Mouse (Mus musculus) midbrain, embryonic 10.5 days (tissue): ENCODE measurements around the gene Pigr. TPM values are rescaled to one million over a fixed set of nuclear protein-coding genes. Genes with fewer than 3 reads are reported as not detected.

Experiments used
- DNase-seq: peaks from one replicate; pipeline ENCODE4 v3.0.0-alpha.2; 2017; ENCODE audit warnings: low spot score
- H3K27ac ChIP-seq: fragments of 300-500 bp; sonication (generic); replicated peaks from 2 replicates; pipeline ENCODE4 v1.5.1; 2016; ENCODE audit warnings: mild to moderate bottlenecking
- H3K27me3 ChIP-seq: fragments of 300-500 bp; sonication (generic); 2 replicates; pipeline ENCODE4 v1.6.1; 2016; ENCODE audit warnings: low read depth, mild to moderate bottlenecking; ENCODE audit not compliant: poor library complexity, severe bottlenecking
- H3K36me3 ChIP-seq: fragments of 300-500 bp; sonication (generic); 2 replicates; pipeline ENCODE4 v1.6.1; 2016; ENCODE audit warnings: mild to moderate bottlenecking, moderate library complexity
- H3K4me1 ChIP-seq: fragments of 300-500 bp; sonication (generic); 2 replicates; pipeline ENCODE4 v1.6.1; 2016
- H3K4me3 ChIP-seq: fragments of 300-500 bp; sonication (generic); 2 replicates; pipeline ENCODE4 v1.5.1; 2016; ENCODE audit warnings: mild to moderate bottlenecking, moderate library complexity
- H3K9me3 ChIP-seq: fragments of 300-500 bp; sonication (generic); replicated peaks from 2 replicates; pipeline ENCODE4 v1.6.1; 2016; ENCODE audit warnings: mild to moderate bottlenecking
- WGBS: fragments of 180-500 bp; shearing (Covaris S2); methylation state at CpG from one replicate; pipeline ENCODE4 v1.1.7; 2016; 5-methylcytosine and 5-hydroxymethylcytosine counted together
- polyA plus RNA-seq: library from polyadenylated mRNA; unstranded; fragments of >200 nt; fragmentation: Nextera tagmentation; extraction: Ambion mirVana; gene quantifications from 2 replicates; pipeline ENCODE4 v1.2.1, GENCODE M21; 2016

Pigr gene
- polyA plus RNA-seq, 1 experiment from 2014 or later: not detected

GRCm38 (mm10) chr1:130804279-130804678 lies 22.2 kb upstream of the Pigr start:
- H3K36me3 ChIP-seq: no peaks in the 10 kb centered on the region
- no peaks in the 10 kb centered on the region for H3K9me3 ChIP-seq
- DNase-seq: no peak
- H3K4me3 ChIP-seq: no peak overlapping the region
- no peaks in the 10 kb centered on the region for H3K4me1 ChIP-seq
- no peak overlapping the region for H3K27ac ChIP-seq
- H3K27me3 ChIP-seq: no peaks in the 10 kb centered on the region
- 73% methylated on average over 6 of the region's 6 CpGs for WGBS

- Histone ChIP-seq H3K27me3 (no peaks in the 10 kb centered on the region), H3K4me1 (peaks cover 6% of the 10 kb centered on the region; the same call in 1 of the 2 replicates), H3K4me3 (no peak overlapping the region), H3K9me3 (no peaks in the 10 kb centered on the region), H3K36me3 (no peaks in the 10 kb centered on the region), H3K27ac (no peak overlapping the region)
- 83% methylated on average over 3 of the region's 3 CpGs for WGBS
- DNase-seq: peak; percentile 7
Observed at GRCm38 (mm10) chr1:130810906-130811305, 15.6 kb upstream of the Pigr start.

GRCm38 (mm10) chr1:130811316-130811715 lies 15.2 kb upstream of the Pigr start:
- H3K4me1 ChIP-seq: peaks cover 6% of the 10 kb centered on the region; the same call in 1 of the 2 replicates
- no peaks in the 10 kb centered on the region for H3K27me3 ChIP-seq
- H3K9me3 ChIP-seq: no peaks in the 10 kb centered on the region
- H3K36me3 ChIP-seq: no peaks in the 10 kb centered on the region
- DNase-seq: peak; percentile 9
- WGBS: 81% methylated on average over 17 of the region's 17 CpGs
- no peak overlapping the region for H3K4me3 ChIP-seq
- no peak overlapping the region for H3K27ac ChIP-seq

GRCm38 (mm10) chr1:130819737-130820136 lies 6.7 kb upstream of the Pigr start:
- Histone ChIP-seq H3K36me3 (no peaks in the 10 kb centered on the region), H3K27ac (no peak overlapping the region), H3K9me3 (no peaks in the 10 kb centered on the region), H3K4me1 (no peaks in the 10 kb centered on the region), H3K27me3 (no peaks in the 10 kb centered on the region), H3K4me3 (no peak overlapping the region)
- DNase-seq: no peak
- 73% methylated on average over 1 of the region's 1 CpGs for WGBS

- H3K27ac ChIP-seq: no peak overlapping the region
- H3K4me1 ChIP-seq: no peaks in the 10 kb centered on the region
- H3K4me3 ChIP-seq: no peak overlapping the region
- DNase-seq: no peak
- H3K9me3 ChIP-seq: no peaks in the 10 kb centered on the region
- H3K27me3 ChIP-seq: no peaks in the 10 kb centered on the region
- 84% methylated on average over 7 of the region's 7 CpGs for WGBS
- H3K36me3 ChIP-seq: no peaks in the 10 kb centered on the region
Observed at GRCm38 (mm10) chr1:130820316-130821148, 6.0 kb upstream of the Pigr start.

GRCm38 (mm10) chr1:130821149-130821471 lies 5.4 kb upstream of the Pigr start:
- Histone ChIP-seq H3K4me3 (no peak overlapping the region), H3K27me3 (no peaks in the 10 kb centered on the region), H3K27ac (no peak overlapping the region), H3K4me1 (no peaks in the 10 kb centered on the region), H3K9me3 (no peaks in the 10 kb centered on the region), H3K36me3 (no peaks in the 10 kb centered on the region)
- DNase-seq: no peak
- 92% methylated on average over 2 of the region's 2 CpGs for WGBS

GRCm38 (mm10) chr1:130821911-130822625 lies 4.4 kb upstream of the Pigr start:
- 90% methylated on average over 9 of the region's 9 CpGs for WGBS
- Histone ChIP-seq H3K4me3 (no peak overlapping the region), H3K36me3 (no peaks in the 10 kb centered on the region), H3K4me1 (no peaks in the 10 kb centered on the region), H3K27ac (no peak overlapping the region), H3K27me3 (no peaks in the 10 kb centered on the region), H3K9me3 (no peaks in the 10 kb centered on the region)
- DNase-seq: no peak

GRCm38 (mm10) chr1:130828656-130829055 lies 2.2 kb downstream of the Pigr start:
- DNase-seq: no peak
- H3K9me3 ChIP-seq: no peaks in the 10 kb centered on the region
- WGBS: 86% methylated on average over 4 of the region's 4 CpGs
- H3K4me1 ChIP-seq: no peaks in the 10 kb centered on the region
- H3K36me3 ChIP-seq: no peaks in the 10 kb centered on the region
- no peaks in the 10 kb centered on the region for H3K27me3 ChIP-seq
- no peak overlapping the region for H3K27ac ChIP-seq
- H3K4me3 ChIP-seq: no peak overlapping the region

- 89% methylated on average over 8 of the region's 8 CpGs for WGBS
- Histone ChIP-seq H3K27me3 (no peaks in the 10 kb centered on the region), H3K4me1 (no peaks in the 10 kb centered on the region), H3K9me3 (no peaks in the 10 kb centered on the region), H3K4me3 (no peak overlapping the region), H3K27ac (no peak overlapping the region), H3K36me3 (no peaks in the 10 kb centered on the region)
- no peak for DNase-seq
Observed at GRCm38 (mm10) chr1:130829906-130830830, 3.7 kb downstream of the Pigr start.

- DNase-seq: no peak
- no peaks in the 10 kb centered on the region for H3K27me3 ChIP-seq
- no peaks in the 10 kb centered on the region for H3K4me1 ChIP-seq
- H3K4me3 ChIP-seq: no peak overlapping the region
- no peaks in the 10 kb centered on the region for H3K36me3 ChIP-seq
- 84% methylated on average over 5 of the region's 5 CpGs for WGBS
- H3K9me3 ChIP-seq: no peaks in the 10 kb centered on the region
- no peak overlapping the region for H3K27ac ChIP-seq
Observed at GRCm38 (mm10) chr1:130832230-130833149, 6.0 kb downstream of the Pigr start.

GRCm38 (mm10) chr1:130835161-130835936 lies 8.9 kb downstream of the Pigr start:
- H3K27ac ChIP-seq: no peak overlapping the region
- H3K4me1 ChIP-seq: no peaks in the 10 kb centered on the region
- WGBS: 89% methylated on average over 6 of the region's 6 CpGs
- no peak for DNase-seq
- H3K4me3 ChIP-seq: no peak overlapping the region
- no peaks in the 10 kb centered on the region for H3K9me3 ChIP-seq
- H3K27me3 ChIP-seq: no peaks in the 10 kb centered on the region
- H3K36me3 ChIP-seq: no peaks in the 10 kb centered on the region
